Mouse (Mus musculus): ENCODE data around the gene Golga5. TPM values are rescaled to one million over a fixed set of nuclear protein-coding genes. Genes with fewer than 3 reads are reported as not detected.

Golga5 gene
- polyA plus RNA-seq, 1 experiment from 2014 or later: 36.8 TPM

- Histone ChIP-seq H3K27me3 (replicated peaks; ENCODE audit: control insufficient read depth, insufficient read depth, low read length) (no peaks in the 10 kb centered on the region), H3K4me1 (ENCODE audit: control insufficient read depth, insufficient read depth, low read length) (no peaks in the 10 kb centered on the region), H3K9me3 (ENCODE audit: control insufficient read depth, low read length) (no peaks in the 10 kb centered on the region), H3K36me3 (ENCODE audit: control insufficient read depth, insufficient read depth, low read length) (no peaks in the 10 kb centered on the region), H3K4me2 (ENCODE audit: low read depth, low read length) (no peak overlapping the region), H3K4me3 (ENCODE audit: low read depth, low read length) (no peak overlapping the region), H3K27ac (replicated peaks; ENCODE audit: low read depth, low read length) (no peak overlapping the region), H3K9ac (ENCODE audit: low read depth, low read length) (no peak overlapping the region)
- no peak for ATAC-seq (ENCODE audit: low read depth)
- no peak for DNase-seq (ENCODE audit: low spot score)
- WGBS: 66% methylated on average over 5 of the region's 5 CpGs
Measured at GRCm38 (mm10) chr12:102527989-102528388, 59.1 kb downstream of the Golga5 start.

- Histone ChIP-seq H3K36me3 (ENCODE audit: control insufficient read depth, insufficient read depth, low read length) (no peaks in the 10 kb centered on the region), H3K9ac (ENCODE audit: low read depth, low read length) (no peak overlapping the region), H3K4me2 (ENCODE audit: low read depth, low read length) (no peak overlapping the region), H3K9me3 (ENCODE audit: control insufficient read depth, low read length) (no peaks in the 10 kb centered on the region), H3K4me1 (ENCODE audit: control insufficient read depth, insufficient read depth, low read length) (no peaks in the 10 kb centered on the region), H3K4me3 (ENCODE audit: low read depth, low read length) (no peak overlapping the region), H3K27ac (replicated peaks; ENCODE audit: low read depth, low read length) (no peak overlapping the region), H3K27me3 (replicated peaks; ENCODE audit: control insufficient read depth, insufficient read depth, low read length) (no peaks in the 10 kb centered on the region)
- ATAC-seq (ENCODE audit: low read depth): no peak
- 14% methylated on average over 1 of the region's 1 CpGs for WGBS
- DNase-seq (ENCODE audit: low spot score): no peak
Measured at GRCm38 (mm10) chr12:102535796-102536195, 66.9 kb downstream of the Golga5 start.

GRCm38 (mm10) chr12:102540278-102540677 is 71.3 kb downstream of the Golga5 start:
- Histone ChIP-seq H3K27ac (replicated peaks; ENCODE audit: low read depth, low read length) (no peak overlapping the region), H3K4me3 (ENCODE audit: low read depth, low read length) (no peak overlapping the region), H3K4me1 (ENCODE audit: control insufficient read depth, insufficient read depth, low read length) (no peaks in the 10 kb centered on the region), H3K27me3 (replicated peaks; ENCODE audit: control insufficient read depth, insufficient read depth, low read length) (no peaks in the 10 kb centered on the region), H3K36me3 (ENCODE audit: control insufficient read depth, insufficient read depth, low read length) (no peaks in the 10 kb centered on the region), H3K4me2 (ENCODE audit: low read depth, low read length) (no peak overlapping the region), H3K9me3 (ENCODE audit: control insufficient read depth, low read length) (no peaks in the 10 kb centered on the region), H3K9ac (ENCODE audit: low read depth, low read length) (no peak overlapping the region)
- WGBS: 84% methylated on average over 8 of the region's 8 CpGs
- no peak for ATAC-seq (ENCODE audit: low read depth)
- no peak for DNase-seq (ENCODE audit: low spot score)

- Histone ChIP-seq H3K9me3 (ENCODE audit: control insufficient read depth, low read length) (no peaks in the 10 kb centered on the region), H3K4me1 (ENCODE audit: control insufficient read depth, insufficient read depth, low read length) (no peaks in the 10 kb centered on the region), H3K4me2 (ENCODE audit: low read depth, low read length) (no peak overlapping the region), H3K9ac (ENCODE audit: low read depth, low read length) (no peak overlapping the region), H3K36me3 (ENCODE audit: control insufficient read depth, insufficient read depth, low read length) (no peaks in the 10 kb centered on the region), H3K27me3 (replicated peaks; ENCODE audit: control insufficient read depth, insufficient read depth, low read length) (no peaks in the 10 kb centered on the region), H3K27ac (replicated peaks; ENCODE audit: low read depth, low read length) (no peak overlapping the region), H3K4me3 (ENCODE audit: low read depth, low read length) (no peak overlapping the region)
- DNase-seq (ENCODE audit: low spot score) (no peak), ATAC-seq (ENCODE audit: low read depth) (no peak)
- 96% methylated on average over 7 of the region's 7 CpGs for WGBS
Measured at GRCm38 (mm10) chr12:102541168-102541567, 72.2 kb downstream of the Golga5 start.

- WGBS: 65% methylated on average over 6 of the region's 6 CpGs
- H3K4me3 ChIP-seq (ENCODE audit: low read depth, low read length): no peak overlapping the region
- H3K9me3 ChIP-seq (ENCODE audit: control insufficient read depth, low read length): no peaks in the 10 kb centered on the region
- no peak overlapping the region for H3K27ac ChIP-seq (replicated peaks; ENCODE audit: low read depth, low read length)
- ATAC-seq (ENCODE audit: low read depth) (no peak), DNase-seq (ENCODE audit: low spot score) (no peak)
- H3K4me2 ChIP-seq (ENCODE audit: low read depth, low read length): no peak overlapping the region
- H3K4me1 ChIP-seq (ENCODE audit: control insufficient read depth, insufficient read depth, low read length): no peaks in the 10 kb centered on the region
- H3K36me3 ChIP-seq (ENCODE audit: control insufficient read depth, insufficient read depth, low read length): no peaks in the 10 kb centered on the region
- H3K9ac ChIP-seq (ENCODE audit: low read depth, low read length): no peak overlapping the region
- no peaks in the 10 kb centered on the region for H3K27me3 ChIP-seq (replicated peaks; ENCODE audit: control insufficient read depth, insufficient read depth, low read length)
Measured at GRCm38 (mm10) chr12:102545122-102545521, 76.2 kb downstream of the Golga5 start.

Other genes with a start within 250 kb of the Golga5 start
- 11.0 and 12.5 TPM in 2 replicates for gene Rin3, start 186.1 kb upstream of the Golga5 start, polyA plus RNA-seq (2014; fragmentation: Nextera tagmentation; extraction: Ambion mirVana)
- 113 and 115 TPM in 2 replicates for gene Lgmn, start 29.3 kb upstream of the Golga5 start, polyA plus RNA-seq (2014; fragmentation: Nextera tagmentation; extraction: Ambion mirVana)
- 18.6 and 22.2 TPM in 2 replicates for gene Chga, start 85.8 kb downstream of the Golga5 start, polyA plus RNA-seq (2014; fragmentation: Nextera tagmentation; extraction: Ambion mirVana)
- gene Itpk1, start 235.8 kb downstream of the Golga5 start, polyA plus RNA-seq (2014; fragmentation: Nextera tagmentation; extraction: Ambion mirVana): 9.6 and 10.9 TPM in 2 replicates

Data from embryonic facial prominence, embryonic 14.5 days (tissue).